Mouse (Mus musculus) cerebellum, postnatal 25 days (tissue): ENCODE data around the gene Gm28035.
A peak's percentile ranks its signal among the peaks of the same experiment; 100 is the strongest.

Experiments used
- DNase-seq, 2 experiments: peaks; one replicate each; pipeline ENCODE4 v3.0.0; 2021; ENCODE audit warnings: mixed read lengths in 2 of 2

Gm28035 gene

DNA sequence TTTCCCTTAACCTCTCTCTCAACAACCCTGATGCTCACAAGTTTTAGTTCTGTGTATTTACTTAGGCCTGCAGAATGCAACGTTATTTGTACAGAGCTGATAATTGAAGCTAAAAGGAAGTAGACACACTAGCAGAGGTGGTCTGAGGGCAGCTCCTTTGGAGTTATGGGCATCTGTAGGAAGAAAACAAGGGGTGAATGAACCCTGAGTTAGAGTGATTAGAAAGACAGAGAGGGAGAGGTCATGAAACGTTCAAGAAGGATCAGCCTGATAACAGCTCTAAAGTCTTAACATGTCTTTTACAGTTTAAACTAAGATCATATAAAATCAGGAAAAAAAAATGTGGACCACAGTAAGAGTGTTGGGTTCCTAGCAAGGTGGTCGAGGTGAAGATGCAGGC is 69.0 kb downstream of the Gm28035 start:
- no peak for DNase-seq

DNA sequence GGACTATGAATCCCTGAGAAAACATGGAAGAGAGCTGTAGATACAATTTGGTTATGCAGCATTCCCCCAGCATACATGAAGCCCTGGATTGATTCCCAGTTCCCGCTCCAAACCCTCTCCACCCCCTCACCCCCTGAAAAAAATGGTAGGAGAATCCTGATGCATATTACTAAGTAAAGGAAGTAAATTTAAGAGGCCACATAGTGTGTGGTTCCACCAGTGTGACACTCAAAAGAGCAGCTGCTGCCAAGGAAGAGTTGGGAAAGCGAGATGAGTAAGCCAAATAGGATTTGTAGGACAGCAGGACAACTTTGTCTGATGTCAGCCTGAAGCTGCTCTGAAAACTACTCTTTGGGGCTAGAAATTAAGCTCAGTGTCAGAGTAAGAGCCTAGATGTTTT is 71.1 kb downstream of the Gm28035 start:
- no peak for DNase-seq

DNA sequence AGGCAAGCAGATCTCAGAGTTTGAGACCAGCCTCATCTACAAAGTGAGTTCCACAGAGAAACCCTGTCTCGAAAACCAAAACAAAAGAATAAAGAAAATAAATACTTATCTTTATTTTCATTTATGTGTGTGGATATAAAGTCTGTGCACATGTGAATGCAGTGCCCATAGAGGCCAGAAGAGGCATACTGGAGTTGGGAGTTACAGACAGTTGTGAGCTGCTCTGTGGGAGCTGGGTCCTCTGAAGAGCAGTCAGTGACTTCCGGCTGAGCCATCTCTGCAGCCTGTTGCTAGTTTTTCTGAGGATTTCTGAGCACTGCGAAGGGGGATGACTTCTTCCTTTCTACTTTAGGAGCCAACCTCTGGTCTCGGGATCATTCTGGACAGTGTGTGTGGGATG is 75.8 kb downstream of the Gm28035 start:
- DNase-seq: no peak

DNA sequence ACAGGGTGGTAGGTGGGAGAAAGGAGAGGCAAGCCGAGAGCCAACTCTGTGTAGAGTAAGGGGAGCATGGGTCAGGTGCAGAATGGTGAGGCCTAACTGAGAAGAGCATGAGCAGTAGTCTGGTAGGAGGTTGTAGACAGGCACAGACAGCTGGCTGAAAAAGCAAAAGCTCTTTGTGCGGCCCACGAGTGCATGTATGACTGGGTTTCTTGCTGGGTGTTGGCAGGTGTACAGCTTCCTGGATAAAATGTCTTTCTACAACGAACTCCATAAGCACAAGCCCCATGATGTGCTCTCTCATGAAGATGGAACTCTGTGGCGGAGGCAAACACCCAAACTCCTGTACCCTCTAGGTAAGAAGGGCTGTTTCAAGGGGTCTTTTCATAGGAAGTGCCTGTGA is 76.6 kb downstream of the Gm28035 start:
- DNase-seq: no peak

DNA sequence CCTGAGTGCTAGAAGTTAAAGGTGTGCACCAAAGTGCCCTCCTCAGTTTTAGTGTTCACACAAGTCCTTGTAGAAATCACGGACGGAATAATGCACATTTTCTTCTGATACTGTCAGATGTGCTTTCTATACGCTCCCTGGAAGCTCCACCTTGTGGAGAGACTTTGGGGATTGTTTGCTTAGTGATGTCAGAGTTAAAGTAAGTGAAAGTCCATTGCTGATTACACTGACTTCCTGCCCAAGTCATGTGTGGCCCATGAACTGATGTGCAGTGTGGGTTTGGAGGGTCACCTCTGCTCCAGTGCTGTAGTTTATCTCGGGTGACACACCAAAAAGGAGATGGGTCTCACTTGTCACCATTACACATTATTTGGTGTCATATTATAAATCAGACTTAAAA is 78.9 kb downstream of the Gm28035 start:
- DNase-seq: no peak

DNA sequence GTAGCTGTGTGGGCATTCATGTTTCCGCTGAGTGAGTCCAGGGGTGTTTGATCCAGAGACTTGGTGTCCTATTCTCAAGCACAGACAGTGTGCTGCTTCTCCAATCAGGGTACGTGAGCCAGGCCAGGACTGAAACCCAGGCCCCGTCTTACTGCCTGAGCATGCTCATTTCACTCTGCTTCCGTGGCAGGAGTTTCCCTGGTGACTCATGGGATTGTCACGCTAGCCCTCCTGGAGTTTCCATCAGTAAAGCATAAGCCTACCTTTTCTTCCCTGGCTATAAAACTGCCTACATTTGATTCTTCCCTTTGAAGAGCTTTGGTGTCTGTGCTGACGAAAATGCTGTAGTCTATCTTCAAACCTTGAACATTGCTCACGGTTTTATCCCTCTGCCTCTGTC is 82.7 kb downstream of the Gm28035 start:
- no peak for DNase-seq

DNA sequence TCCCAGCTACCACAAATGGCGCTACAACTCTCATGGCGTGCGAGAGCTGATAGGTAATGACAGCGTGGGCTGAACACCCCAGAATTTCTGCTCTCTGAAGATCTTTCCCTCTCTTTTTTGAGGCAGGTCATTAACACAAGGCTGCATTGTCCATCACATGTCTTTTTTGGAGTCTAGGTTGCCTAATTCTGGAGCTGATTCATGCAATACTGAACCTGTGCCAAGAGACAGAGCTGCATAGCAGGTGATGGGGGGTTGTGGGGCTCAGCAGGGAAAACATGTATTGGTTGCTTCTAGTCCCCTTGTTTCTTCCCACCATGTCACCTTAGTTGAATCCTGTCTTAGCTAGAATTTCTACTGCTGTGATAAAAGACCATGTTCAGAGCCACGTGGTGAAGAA is 84.9 kb downstream of the Gm28035 start:
- no peak for DNase-seq

DNA sequence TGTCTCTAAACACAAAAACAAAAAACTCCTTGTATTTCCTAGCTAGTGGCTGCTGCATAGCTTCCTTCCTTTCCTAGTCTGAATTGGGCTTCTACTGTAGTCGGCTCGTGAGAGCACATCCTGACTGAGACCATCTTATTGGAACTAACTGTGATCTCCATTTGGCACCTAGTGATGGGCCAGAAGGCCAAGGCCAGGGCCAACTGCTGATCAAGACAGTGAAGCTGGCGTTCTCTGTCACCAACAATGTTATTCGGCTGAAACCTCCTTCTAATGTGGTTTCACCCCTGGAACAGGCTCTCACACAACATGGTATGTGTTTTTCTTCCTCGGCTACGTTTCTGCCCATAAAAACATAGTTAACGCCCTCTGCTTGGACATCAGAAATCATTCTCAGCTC is 86.9 kb downstream of the Gm28035 start:
- peak in 1 of 2 experiments; percentile 51 for DNase-seq

DNA sequence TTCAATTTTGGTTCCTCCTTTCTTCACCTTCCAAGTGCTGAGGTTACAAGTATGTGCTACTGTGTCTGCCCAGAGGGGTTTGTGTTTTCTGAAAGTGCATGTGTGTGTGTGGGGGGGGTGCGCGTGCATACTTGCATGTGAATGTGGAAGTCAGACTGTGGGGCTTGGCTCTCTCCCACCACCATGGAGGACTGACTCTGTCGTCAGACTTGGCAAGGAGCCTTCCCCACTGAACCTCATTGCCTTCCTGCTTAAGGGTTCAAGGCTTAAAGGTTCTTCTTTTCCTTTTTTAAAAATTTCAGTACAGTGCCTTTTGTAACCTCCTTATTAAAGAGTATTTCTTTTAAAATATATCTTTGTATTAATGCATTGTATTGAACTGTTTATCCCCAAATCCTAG is 88.4 kb downstream of the Gm28035 start:
- DNase-seq: no peak
